Mouse (Mus musculus) ZHBTc4 (cell line): ENCODE measurements at regions not wholly inside any gene's neighbourhood (a gene's known extent, or its start where the extent isn't known, plus 50 kb on each side); places are given as distances from the start of the nearest gene placed in this dataset.

ENCODE experiments used
- DNase-seq: peaks from one replicate; pipeline ENCODE4 v3.0.0-alpha.2; 2011; ENCODE audit warnings: low read depth, low spot score

- DNase-seq, result peak; percentile 85
Measured at GRCm38 (mm10) chr13:73405720-73406629, 61.0 kb upstream of the Lpcat1 start.

GRCm38 (mm10) chr13:73400921-73401320, 66.1 kb upstream of the Lpcat1 start:
- no peak for DNase-seq

- DNase-seq, result no peak
Measured at GRCm38 (mm10) chr13:73397033-73397432, 68.7 kb upstream of the Ndufs6 start.

- DNase-seq, result no peak
Measured at GRCm38 (mm10) chr13:73395856-73396255, 67.5 kb upstream of the Ndufs6 start.

- DNase-seq, result no peak
Measured at GRCm38 (mm10) chr13:73389051-73389450, 60.7 kb upstream of the Ndufs6 start.

- peak; percentile 75 for DNase-seq
Measured at GRCm38 (mm10) chr13:73383585-73383984, 55.2 kb upstream of the Ndufs6 start.
